Mouse (Mus musculus): ENCODE results near the gene Zdhhc22. TPM values are rescaled to one million over a fixed set of nuclear protein-coding genes. Genes with fewer than 3 reads are reported as not detected.

Gene Zdhhc22
- polyA plus RNA-seq, 1 experiment: 29.3 TPM

DNA sequence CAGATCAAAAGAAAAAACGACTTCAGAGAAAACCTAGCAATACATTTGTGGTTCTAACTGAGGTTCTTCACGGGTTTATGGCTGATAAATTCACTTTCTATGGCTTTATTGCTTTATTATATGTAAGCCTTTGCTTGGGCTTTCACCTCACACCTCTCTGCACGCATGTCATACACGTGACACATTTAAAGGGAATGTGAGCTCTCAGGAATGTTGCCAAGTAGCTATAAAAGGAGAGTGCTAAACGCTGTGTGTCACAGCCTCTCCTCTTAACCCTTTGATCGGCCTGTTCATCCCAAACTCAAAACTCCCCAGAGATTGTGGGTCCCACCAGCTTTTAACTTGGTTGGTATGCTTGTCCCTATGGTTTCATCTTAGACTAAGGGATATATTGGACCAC is 41.6 kb downstream of the Zdhhc22 start:
- 4% methylated on average over 6 of the region's 6 CpGs for WGBS
- Histone ChIP-seq H3K4me3 (replicated peaks; ENCODE audit: insufficient read depth, low read depth, low read length) (peak overlapping the region; percentile 12), H3K27ac (ENCODE audit: insufficient read depth, low read length) (peak overlapping the region; percentile 67; the same call in 1 of the 2 replicates), H3K4me1 (ENCODE audit: control insufficient read depth, insufficient read depth, low read length) (peaks cover 21% of the 10 kb centered on the region; the same call in 1 of the 2 replicates), H3K27me3 (ENCODE audit: control insufficient read depth, insufficient read depth, low read length) (no peaks in the 10 kb centered on the region)
- TF ChIP-seq CTCF (IDR thresholded peaks at IDR 0.05; ENCODE audit: borderline replicate concordance, insufficient read depth, low read depth, low read length): no peak
- peak in 1 of 2 experiments; percentile 77 for DNase-seq

DNA sequence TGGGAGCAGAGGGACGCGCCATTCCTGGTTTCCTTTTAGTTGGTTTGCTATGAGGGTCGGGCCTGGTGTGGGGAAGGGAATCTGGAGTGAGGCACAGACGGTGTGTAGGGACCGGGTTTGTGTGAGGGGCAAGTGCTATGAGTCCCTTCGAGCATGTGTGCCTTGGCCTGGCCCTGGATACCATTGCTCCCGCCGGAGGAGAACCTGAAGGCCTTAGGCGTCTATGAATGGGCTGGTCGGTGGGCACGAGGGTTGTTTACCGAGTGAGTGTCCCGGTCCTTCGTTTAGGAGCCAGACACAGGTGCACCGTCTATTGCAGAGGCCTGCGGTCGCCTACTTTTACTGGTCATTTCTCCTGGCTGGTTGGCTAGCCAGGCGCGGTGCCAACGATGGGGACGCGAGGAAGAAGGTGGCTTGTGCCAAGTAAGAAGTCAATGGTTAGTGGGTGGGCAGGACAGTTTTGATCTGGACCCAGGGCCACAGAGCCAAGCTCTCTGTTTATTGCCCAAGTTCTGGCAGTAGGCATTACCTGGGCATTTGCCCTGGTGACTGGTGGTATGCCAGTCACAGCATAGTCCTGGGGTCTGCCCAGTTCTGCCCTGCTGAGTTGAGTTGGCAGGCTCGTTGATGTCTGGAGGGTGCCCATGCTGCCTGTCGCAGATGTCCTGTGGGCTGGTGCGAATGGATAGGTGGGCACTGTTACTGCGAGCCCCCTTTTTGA is 42.4 kb downstream of the Zdhhc22 start:
- peak overlapping the region; percentile 66 for H3K4me3 ChIP-seq (replicated peaks; ENCODE audit: insufficient read depth, low read depth, low read length)
- 1% methylated on average over 26 of the region's 26 CpGs for WGBS
- H3K27ac ChIP-seq (ENCODE audit: insufficient read depth, low read length): peak overlapping the region; percentile 91
- H3K27me3 ChIP-seq (ENCODE audit: control insufficient read depth, insufficient read depth, low read length): no peaks in the 10 kb centered on the region
- H3K4me1 ChIP-seq (ENCODE audit: control insufficient read depth, insufficient read depth, low read length): peaks cover 21% of the 10 kb centered on the region; the same call in 1 of the 2 replicates
- TF ChIP-seq POLR2A (IDR thresholded peaks at IDR 0.05; ENCODE audit: borderline replicate concordance, insufficient read depth, low read length): 0 out of 2 replicates have a peak, but pooled peaks have one; percentile 31
- TF ChIP-seq CTCF (IDR thresholded peaks at IDR 0.05; ENCODE audit: borderline replicate concordance, insufficient read depth, low read depth, low read length): no peak
- peak; percentile 96 to 98 for DNase-seq

DNA sequence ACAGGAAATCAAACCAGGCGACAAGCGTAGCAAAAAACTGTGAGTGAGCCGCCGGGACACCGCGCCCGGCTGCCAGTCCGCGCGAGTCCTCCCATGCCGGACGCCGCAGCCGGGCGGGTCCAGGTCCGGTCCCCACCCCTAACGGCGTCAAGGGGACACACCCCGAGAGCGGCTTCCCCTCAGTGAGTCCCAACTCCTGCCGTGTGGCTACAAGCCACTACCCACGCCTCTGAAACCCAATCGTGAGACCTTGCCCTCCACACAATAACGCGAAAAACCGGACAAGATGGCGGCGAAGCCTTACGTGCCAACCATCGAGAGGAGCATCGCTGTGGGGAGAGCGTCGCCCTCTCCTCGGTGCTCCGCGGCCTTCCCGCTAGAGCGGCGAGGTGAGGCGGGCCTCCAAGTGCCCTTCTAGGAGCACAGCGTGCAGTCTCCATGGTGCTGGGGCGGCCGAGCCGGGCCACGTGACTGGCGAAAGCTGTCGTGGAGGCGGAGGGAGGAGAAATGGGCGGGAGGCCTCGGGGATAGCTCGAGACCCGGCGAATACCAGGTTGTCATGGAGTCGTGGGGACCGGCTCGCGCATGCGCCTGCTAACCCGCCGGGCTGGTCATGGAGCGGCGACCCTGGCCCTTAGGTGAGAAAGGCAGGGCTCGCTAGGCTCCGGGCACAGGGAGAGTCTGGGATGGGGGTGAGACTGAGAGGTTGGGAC is 43.2 kb downstream of the Zdhhc22 start, which contains the start of gene Cipc:
Cipc (plus strand) TSS at position 182 of the 713 bp plus-strand sequence.
- DNase-seq: peak; percentile 98 to 99
- peak within 1 kb of the TSS; percentile 70 for H3K4me3 ChIP-seq (replicated peaks; ENCODE audit: insufficient read depth, low read depth, low read length)
- peak within 1 kb of the TSS; percentile 95 for H3K27ac ChIP-seq (ENCODE audit: insufficient read depth, low read length)
- H3K27me3 ChIP-seq (ENCODE audit: control insufficient read depth, insufficient read depth, low read length): no peaks in the 10 kb centered on the region
- peaks cover 15% of the 10 kb centered on the region; the same call in 1 of the 2 replicates for H3K4me1 ChIP-seq (ENCODE audit: control insufficient read depth, insufficient read depth, low read length)
- TF ChIP-seq POLR2A (IDR thresholded peaks at IDR 0.05; ENCODE audit: borderline replicate concordance, insufficient read depth, low read length): peak; percentile 81
- TF ChIP-seq CTCF (IDR thresholded peaks at IDR 0.05; ENCODE audit: borderline replicate concordance, insufficient read depth, low read depth, low read length): no peak
- WGBS: under 1% methylated on average over 64 of the region's 64 CpGs

DNA sequence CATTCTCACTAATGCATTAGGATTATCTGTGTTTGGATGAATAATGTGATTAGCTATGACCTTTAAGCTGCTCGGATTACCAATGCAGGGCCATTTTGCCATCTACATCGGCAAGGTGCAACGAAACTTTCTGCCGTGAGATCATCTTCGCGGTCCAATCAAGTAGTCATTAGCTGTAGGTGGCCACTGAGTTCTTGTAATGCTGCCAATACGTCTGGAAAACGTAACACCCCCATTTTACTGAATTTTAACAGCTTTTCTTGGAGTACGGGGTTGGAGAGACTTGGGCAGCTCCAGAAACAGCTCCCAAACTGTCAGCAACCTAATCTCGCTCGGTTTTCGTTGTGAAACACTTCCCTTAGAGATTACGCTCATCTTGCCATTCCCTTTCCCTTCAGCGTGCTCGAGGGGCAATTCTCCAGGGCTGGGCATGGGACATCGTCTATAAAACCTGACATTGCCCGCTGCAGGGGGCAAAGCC is 43.9 kb downstream of the Zdhhc22 start:
- under 1% methylated on average over 17 of the region's 17 CpGs for WGBS
- TF ChIP-seq CTCF (IDR thresholded peaks at IDR 0.05; ENCODE audit: borderline replicate concordance, insufficient read depth, low read depth, low read length) (no peak), POLR2A (IDR thresholded peaks at IDR 0.05; ENCODE audit: borderline replicate concordance, insufficient read depth, low read length) (no peak)
- peaks cover 15% of the 10 kb centered on the region; the same call in 1 of the 2 replicates for H3K4me1 ChIP-seq (ENCODE audit: control insufficient read depth, insufficient read depth, low read length)
- DNase-seq: peak in 1 of 2 experiments; percentile 62
- H3K27ac ChIP-seq (ENCODE audit: insufficient read depth, low read length): peak overlapping the region; percentile 95
- no peaks in the 10 kb centered on the region for H3K27me3 ChIP-seq (ENCODE audit: control insufficient read depth, insufficient read depth, low read length)
- peak overlapping the region; percentile 70 for H3K4me3 ChIP-seq (replicated peaks; ENCODE audit: insufficient read depth, low read depth, low read length)

DNA sequence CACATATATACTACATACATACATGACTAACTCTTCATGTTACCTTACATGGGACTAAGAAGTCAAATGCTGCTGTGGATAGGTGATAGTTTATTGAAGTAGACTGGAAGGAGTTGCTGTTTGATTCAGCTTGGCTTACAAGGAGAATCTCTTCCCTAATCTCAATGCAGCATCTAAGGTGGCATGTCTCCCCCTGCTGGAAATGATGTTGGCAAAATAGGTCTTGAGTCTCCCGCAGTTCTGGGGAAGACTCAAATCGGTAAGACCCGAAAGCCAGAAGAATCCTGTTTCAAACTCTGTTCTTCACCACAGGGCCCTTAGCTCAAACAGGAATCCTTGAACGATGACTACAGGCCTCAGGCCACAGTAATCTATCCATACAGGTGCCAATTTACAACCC is 45.1 kb downstream of the Zdhhc22 start:
- no peaks in the 10 kb centered on the region for H3K27me3 ChIP-seq (ENCODE audit: control insufficient read depth, insufficient read depth, low read length)
- DNase-seq: peak; percentile 74 to 82
- 2% methylated on average over 4 of the region's 4 CpGs for WGBS
- TF ChIP-seq CTCF (IDR thresholded peaks at IDR 0.05; ENCODE audit: borderline replicate concordance, insufficient read depth, low read depth, low read length) (peak; percentile 71; the same call in 1 of the 2 replicates), POLR2A (IDR thresholded peaks at IDR 0.05; ENCODE audit: borderline replicate concordance, insufficient read depth, low read length) (no peak)
- no peak overlapping the region for H3K4me3 ChIP-seq (replicated peaks; ENCODE audit: insufficient read depth, low read depth, low read length)
- no peak overlapping the region for H3K27ac ChIP-seq (ENCODE audit: insufficient read depth, low read length)
- peaks cover 9% of the 10 kb centered on the region; the same call in 1 of the 2 replicates for H3K4me1 ChIP-seq (ENCODE audit: control insufficient read depth, insufficient read depth, low read length)

DNA sequence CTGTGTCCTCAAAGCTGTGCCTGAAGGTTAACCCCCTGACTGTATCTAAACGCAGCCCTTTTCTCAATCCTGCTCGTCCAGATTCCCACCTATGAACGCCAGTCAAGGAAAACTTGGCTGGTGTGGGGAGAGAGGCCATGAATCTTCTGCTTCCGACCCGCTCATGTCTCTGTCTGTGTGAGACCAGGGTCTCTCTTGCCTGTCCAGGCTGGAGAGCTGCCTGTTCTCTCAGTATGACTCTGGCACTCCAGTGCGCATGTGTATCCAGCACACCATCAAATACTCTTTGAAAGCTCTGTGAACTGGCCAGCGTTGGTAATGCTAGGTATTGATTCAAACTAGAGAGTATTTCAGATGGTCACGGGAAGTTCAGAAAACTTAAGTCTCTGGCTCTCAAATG is 46.8 kb downstream of the Zdhhc22 start:
- no peak for DNase-seq
- WGBS: 66% methylated on average over 8 of the region's 8 CpGs
- no peak for TF ChIP-seq POLR2A (IDR thresholded peaks at IDR 0.05; ENCODE audit: borderline replicate concordance, insufficient read depth, low read length)
- no peak for TF ChIP-seq CTCF (IDR thresholded peaks at IDR 0.05; ENCODE audit: borderline replicate concordance, insufficient read depth, low read depth, low read length)
- Histone ChIP-seq H3K27ac (ENCODE audit: insufficient read depth, low read length) (no peak overlapping the region), H3K4me1 (ENCODE audit: control insufficient read depth, insufficient read depth, low read length) (peaks cover 7% of the 10 kb centered on the region; the same call in 1 of the 2 replicates), H3K27me3 (ENCODE audit: control insufficient read depth, insufficient read depth, low read length) (no peaks in the 10 kb centered on the region), H3K4me3 (replicated peaks; ENCODE audit: insufficient read depth, low read depth, low read length) (no peak overlapping the region)

DNA sequence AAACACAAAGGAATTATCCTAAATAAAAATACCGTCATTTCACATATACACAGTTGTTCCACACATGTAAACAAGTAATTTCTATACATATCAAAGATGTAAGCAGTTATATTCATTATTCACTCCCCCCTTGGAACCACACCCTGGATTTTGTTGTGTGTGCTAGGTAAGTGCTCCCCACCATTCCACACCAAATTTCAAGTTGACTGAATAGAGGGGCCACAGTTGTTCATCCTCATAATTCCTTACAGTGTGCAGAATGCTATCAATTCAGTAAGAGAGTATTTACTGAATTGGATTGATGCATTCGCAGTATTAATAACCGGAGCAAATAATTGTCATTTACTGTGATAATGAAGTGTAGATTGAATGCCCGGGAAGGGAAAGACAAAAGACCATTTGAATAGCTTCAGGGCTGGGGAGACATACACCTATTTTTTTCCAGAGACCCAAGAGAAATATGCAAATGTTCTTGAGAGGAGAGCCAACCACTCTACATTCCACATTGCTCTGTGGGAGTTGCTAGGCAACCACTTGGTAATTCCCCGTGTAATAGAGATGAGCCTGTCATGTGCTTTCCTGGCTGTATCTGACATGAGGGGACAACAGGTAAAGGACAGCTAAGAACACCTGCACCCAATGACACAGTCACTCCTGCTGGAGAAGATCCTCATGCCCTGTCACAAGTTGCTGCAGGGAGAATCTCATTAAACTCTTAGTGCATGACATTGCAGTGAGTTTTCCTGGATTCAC is 48.3 kb downstream of the Zdhhc22 start:
- H3K27ac ChIP-seq (ENCODE audit: insufficient read depth, low read length): no peak overlapping the region
- no peaks in the 10 kb centered on the region for H3K27me3 ChIP-seq (ENCODE audit: control insufficient read depth, insufficient read depth, low read length)
- H3K4me3 ChIP-seq (replicated peaks; ENCODE audit: insufficient read depth, low read depth, low read length): no peak overlapping the region
- DNase-seq: no peak
- TF ChIP-seq CTCF (IDR thresholded peaks at IDR 0.05; ENCODE audit: borderline replicate concordance, insufficient read depth, low read depth, low read length) (no peak), POLR2A (IDR thresholded peaks at IDR 0.05; ENCODE audit: borderline replicate concordance, insufficient read depth, low read length) (no peak)
- 52% methylated on average over 5 of the region's 5 CpGs for WGBS
- H3K4me1 ChIP-seq (ENCODE audit: control insufficient read depth, insufficient read depth, low read length): peaks cover 7% of the 10 kb centered on the region; the same call in 1 of the 2 replicates

All from cerebellum, adult 2 months (tissue).